Mouse (Mus musculus) urinary bladder, postnatal 25 days (tissue): ENCODE results near the gene Cacng6.

Source experiments
- DNase-seq: peaks from one replicate; pipeline ENCODE4 v3.0.0; 2022; ENCODE audit warnings: low spot score

Cacng6 gene

DNA sequence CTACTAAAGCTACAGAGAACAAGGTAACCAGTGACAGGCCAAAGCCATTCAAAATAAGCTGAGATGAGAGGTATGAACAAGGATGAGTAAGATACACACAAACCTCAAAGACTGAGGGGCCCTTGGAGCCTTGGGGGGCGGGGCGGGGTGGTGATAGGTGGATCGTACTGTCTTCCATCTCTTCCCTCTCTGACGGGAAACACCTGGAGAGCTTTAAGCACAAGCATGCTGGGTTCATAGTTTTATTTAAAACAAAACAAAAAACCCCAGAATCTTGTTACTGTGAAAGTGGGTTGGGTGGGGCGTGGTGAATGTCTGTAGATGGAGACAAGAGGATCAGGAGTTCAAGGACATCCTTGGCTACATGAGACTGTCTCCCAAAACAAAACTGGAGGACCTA lies 3.5 kb upstream of the Cacng6 start:
- no peak for DNase-seq

DNA sequence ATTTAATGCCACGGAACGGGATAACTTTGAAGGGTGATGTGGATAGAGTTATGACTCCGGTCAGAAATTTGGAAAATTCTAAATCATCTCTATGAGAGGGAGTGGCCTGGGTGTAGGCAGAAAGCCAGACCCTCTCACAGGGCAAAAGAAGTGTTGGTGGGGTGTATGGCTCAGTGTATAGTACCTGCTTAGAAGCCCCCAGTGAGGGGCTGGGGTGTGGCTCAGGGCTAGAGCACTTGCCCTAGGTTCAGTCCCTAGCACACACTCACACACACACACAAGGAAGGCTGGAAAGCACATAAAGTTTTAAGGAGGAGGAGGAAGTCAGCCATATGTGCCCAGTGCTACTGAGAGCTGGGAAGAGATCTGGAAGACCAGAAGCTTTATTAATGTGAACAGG lies 2.7 kb upstream of the Cacng6 start:
- no peak for DNase-seq

DNA sequence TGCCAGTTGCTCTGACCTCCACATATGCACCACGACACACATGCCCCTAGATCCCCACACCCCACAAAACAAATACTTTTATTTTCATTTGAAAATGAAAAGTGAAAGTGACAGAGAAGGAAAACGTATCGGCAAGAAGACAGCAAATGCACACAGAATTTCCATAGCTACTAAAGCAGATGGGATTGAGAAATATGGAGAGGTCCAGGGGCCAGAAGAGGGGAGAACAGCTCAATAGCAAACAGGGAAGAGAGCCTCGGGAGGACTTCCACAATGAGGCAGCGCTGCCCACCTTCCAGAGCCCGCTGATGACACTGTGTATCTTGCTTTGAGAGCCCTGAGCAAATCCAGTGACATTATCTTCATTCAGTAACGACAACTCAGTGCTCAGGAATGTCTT lies 1.9 kb upstream of the Cacng6 start:
- no peak for DNase-seq

DNA sequence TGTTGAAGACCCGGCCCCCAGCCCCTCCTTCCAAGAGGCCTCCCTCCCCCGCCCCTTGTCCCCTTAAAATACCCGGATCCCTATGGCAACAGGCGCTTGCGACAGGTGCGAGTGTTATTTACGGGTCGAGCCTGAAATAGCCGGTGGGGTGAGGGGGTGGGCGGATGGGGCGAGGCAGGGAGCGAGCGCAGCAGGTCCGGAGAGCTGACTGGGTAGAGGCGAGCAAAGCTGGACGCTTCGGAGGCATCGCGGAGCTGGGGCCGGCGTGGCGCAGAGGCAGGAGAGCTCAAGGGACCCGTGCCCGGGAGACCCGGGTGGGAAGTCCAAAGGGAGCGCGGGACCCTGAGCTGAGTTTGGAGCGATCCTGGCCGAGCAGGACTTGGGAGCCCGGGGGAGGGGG lies 565 bp upstream of the Cacng6 start:
- DNase-seq, result no peak

DNA sequence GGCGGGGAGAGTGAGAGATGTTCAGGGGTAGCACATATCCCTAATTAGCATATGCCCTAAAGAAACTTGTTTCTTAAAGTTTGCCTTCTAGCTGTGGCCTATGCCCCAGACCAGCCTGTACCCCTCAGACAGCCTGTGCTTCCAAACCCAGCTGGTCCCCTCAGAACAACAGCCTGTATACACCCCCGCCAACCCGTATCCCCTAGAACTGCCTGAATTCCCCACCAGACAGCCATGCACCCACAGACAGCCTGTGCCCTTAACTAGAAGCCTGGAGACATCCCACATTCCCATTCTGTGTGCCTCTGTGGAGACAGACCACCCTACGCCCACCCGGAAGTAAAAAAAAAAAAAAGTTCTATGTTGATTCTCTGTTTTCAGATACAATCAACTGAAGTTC lies 1.1 kb downstream of the Cacng6 start:
- DNase-seq, result no peak

DNA sequence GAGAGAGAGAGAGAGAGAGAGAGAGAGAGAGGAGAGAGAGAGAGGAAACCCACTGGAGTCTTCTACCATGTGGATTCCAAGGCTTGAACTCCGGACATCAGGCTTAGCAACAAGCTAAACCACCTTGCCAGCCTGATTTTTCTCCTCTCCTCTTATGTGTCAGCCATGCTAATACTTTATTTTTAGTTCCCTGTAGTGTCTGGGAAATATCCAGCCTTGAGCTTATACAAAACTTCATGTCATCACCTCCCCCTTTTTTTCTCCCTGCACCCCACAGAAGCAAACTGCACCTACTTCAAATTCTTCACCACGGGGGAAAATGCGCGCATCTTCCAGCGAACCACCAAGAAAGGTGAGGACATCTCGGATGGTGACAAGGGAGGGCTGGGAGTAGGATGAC lies 6.2 kb downstream of the Cacng6 start:
- DNase-seq, result no peak

DNA sequence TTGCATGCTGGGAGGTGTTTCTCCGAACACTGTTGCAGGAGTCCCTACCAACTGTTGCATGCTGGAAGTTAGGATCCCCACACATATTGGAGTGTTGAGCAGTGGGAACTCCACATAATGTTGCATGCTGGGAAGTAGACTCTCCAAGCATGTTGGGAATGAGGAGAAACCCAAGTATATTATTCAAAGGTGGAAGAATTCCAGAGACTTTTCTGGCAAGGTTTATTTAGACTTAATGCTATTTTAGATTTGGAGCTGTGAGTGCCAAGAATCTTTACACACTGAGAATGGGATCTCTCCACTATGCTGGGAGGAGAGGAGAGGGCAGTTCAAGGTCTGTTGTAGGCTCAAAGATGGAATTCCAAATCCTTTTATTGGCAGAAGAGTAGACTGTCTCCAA lies 8.1 kb downstream of the Cacng6 start:
- DNase-seq, result no peak

DNA sequence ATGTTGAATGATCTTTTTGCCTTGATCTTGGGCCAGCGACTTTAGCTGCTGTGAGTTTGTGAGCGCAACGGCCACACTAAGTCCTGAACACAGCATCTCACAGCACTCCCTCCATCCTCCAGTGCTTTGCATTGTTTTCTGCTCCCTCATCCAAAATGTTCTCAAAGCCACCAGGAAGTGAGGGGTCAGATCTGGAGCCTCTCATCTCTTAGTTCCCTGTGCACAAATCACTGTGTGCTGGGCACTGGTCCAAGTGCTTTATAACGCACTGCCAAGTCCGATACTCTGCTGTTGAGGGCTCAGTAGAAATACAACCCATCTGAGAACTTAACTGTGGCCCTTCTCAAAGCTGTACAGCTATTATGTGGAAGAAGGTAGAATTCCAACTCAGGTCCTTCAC lies 13.9 kb downstream of the Cacng6 start:
- DNase-seq, result no peak

DNA sequence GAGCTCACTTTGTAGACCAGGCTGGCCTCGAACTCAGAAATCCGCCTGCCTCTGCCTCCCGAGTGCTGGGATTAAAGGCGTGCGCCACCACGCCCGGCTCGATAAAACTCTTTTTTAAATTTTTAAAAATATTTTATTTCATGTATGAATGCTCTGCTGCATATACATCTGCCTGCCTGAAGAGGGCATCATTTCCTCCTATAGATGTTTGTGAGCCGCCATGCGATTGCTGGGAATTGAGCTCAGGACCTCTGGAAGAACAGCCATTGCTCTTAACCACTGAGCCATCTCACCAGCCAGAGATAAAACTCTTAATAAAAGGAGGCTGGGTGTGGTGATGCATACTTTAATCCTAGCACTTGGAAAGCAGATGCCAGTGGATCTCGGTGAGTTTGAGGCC lies 16.0 kb downstream of the Cacng6 start:
- DNase-seq, result no peak

DNA sequence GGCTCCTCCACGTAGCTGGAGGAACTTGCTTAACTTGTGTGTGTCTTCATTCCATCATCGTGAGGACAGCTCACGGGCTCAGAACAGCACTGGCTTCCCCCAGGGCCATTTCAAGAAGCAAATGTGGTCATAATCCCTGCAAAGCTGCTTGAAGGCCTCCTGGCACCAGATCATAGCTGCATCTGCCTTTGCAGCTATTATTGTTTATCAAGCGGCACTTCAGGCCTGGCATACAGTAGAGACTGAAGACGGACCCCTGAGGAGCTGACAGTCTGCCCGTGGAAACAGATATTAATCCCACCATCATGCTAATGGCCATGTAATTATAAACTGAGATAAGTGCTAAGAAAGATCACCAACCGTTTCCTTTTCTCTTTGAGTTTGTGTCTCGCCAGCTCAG lies 16.5 kb downstream of the Cacng6 start:
- DNase-seq, result no peak

DNA sequence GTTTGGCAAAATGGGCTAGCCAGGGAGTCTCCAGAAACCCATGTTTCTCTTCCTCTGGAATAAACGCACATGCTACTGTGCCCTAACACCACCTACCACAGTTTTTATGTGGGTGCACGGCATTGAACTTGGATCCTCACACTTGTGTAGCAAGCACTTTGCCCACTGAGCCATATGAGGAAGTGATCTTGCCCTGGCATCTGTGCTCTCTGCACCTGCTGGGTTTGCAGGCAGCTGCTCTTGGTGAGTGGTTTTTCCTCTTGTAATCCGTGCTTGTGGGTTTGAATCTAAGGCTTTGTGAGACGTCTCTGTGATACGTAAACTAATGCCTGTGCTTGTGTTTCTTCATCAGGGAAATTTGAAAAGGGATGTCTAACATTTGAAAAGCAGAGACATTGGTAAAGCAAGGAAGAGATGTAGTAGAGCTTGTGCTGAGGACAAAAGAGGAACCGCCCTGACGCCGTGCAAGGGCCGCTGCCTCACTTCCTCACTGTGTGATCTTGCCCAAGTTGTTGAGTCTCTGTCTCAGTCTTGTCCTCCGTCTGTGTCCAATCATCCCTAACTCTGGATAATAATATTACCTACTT lies 18.6 kb downstream of the Cacng6 start:
- no peak for DNase-seq

DNA sequence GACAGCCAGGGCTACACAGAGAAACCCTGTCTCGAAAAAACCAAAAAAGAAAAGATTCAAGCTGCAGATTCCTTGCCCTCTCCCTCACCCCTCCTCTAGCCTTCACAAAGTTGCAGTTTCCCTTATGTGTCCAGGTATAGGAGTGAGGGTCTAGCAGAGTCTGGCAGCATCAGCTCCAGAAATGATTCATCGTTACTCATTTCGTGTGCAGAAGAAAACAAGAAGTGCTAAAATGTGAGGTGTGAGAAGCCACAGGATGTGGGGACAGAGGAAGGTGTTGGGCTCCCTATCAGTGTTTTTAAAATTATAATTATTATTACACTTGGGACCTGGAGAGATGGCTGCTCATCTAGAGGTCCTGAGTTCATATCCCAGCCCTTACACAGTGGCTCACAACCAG lies 20.7 kb downstream of the Cacng6 start:
- DNase-seq, result no peak

DNA sequence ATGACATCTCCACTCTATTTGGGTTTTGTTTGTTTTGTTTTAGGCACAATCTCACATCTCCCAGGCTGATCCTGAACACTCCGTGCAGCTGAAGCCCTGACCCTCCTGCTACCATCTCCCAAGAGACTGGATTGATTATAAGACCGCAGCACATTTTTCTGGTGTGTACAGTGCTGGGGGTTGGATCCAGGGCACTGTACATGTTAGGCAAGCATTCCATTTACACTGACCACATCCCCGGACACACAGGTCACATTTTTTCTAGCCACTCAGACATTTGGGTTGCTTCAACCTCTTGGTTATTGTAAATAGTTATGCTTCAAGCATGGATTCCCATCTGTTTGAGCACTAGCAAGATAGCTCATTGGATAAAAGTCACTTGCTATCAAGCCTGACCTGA lies 22.6 kb downstream of the Cacng6 start:
- DNase-seq, result no peak

DNA sequence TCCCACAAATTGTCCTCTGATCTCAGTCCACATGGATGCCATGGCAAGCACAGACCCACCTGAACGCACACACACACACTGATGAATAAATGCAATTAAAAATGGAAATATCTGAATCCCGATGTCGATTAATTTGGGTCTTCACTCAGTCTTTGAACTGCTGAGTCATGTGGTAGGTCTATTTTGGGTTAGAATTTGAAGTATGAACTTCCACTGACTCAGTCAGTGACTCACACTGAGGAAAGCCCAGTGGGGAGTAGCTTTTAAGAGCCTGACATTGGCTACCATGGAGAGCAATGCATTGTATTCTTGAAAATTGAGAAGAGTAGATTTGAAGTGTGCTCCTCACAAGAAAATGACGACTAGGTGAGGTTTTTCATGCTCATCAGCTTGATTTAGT lies 23.0 kb downstream of the Cacng6 start:
- DNase-seq, result no peak

DNA sequence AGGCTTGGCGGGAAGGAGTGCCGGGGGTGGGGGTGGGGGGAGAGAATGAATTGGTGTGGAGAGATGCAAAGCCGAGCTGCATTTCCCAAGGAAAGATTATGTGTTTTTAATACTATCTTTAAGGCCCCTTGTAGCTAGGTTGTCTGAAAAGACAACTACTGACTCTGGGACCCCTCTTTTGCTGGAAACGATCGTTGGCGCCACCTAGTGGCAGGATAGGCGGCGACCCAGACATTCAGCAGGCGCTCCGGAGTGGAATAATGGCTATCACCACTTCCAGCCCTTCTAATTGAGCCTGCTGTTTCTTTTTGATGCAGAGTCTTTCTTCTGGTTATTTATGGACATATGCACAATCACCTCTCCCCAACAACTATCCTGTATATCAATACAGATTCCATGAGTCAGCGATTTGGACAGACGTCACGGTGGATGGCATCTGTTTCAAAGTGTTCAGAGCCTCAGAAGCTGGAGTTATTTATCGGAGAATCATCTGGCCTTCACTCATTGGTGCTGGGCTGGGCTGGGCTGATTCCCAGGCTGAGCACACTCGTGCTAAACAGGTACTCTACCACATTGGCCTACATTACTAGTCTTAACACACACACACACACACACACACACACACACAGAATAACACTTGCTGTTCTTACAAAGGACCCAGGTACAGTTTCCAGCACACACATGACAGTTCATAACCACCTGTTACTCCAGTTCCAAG lies 24.9 kb downstream of the Cacng6 start:
- peak; percentile 68 for DNase-seq

DNA sequence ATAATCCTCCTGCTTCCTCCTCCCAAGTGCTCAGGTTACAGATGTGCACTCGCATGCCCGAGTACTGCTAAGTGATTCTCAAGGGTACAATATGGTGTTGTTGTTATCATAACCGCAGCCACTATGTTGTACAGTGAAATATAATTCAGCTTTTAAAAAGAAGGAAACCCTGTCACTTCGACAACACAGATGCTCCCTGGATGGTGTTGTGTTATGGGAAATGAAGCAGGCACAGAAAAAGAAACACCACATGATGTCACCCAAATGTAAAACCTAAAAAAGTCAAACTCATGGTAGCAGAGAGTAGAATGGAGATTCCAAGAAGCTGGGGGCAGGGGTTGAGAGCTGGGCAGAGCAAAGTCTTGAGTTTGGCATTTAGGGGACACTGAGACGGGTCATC lies 26.7 kb downstream of the Cacng6 start:
- DNase-seq, result no peak

DNA sequence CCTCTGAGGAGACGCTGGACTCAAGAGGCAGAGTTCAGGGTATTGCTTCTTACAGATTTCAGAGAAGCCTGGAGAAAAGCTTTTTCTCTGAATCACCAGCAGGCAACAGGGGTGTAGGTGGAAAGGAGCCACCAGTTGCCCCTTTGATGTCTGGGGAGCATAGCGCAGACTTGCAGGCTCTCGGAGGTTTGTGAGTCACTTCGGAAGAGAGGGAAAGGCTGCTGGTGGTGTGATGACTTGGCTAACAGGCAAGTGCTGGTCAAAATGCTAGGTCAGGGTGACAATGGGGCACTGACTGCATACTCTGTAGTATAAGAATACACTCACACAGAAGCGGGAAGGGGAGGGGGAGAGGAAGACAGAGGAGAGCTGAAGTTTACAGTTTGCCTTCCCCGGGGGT lies 27.2 kb downstream of the Cacng6 start:
- DNase-seq, result no peak

DNA sequence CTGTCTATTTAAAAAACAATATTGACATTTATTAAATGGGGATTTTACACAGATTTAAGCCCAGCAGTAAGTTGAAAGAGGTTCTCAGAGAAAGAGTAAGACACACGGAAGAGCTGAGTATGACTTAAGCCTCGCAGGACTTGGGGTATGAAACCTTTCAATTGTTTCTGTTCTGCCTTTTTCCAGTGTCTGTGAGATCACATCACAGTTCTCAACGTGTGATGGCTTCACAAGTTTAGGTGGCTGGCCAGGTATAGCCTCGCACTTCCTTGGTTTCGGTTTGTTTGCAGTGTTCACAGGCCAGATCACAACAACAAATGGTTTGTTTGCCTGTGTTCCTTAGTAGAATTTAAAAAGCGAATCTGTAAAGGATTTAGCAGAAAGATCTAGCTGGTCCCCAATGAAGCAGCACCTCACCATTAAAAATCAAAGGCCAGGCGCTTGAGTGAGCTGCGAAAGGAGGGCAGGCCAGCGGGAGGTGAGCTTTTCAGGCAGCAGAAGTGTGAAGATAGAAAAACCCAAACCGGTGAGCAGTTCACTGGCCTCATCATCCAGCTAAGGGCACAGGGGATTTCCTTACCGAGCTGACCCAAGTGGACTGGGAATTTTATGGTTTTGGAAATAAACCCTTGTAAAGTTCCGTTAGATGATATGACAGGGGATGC lies 29.0 kb downstream of the Cacng6 start:
- no peak for DNase-seq

DNA sequence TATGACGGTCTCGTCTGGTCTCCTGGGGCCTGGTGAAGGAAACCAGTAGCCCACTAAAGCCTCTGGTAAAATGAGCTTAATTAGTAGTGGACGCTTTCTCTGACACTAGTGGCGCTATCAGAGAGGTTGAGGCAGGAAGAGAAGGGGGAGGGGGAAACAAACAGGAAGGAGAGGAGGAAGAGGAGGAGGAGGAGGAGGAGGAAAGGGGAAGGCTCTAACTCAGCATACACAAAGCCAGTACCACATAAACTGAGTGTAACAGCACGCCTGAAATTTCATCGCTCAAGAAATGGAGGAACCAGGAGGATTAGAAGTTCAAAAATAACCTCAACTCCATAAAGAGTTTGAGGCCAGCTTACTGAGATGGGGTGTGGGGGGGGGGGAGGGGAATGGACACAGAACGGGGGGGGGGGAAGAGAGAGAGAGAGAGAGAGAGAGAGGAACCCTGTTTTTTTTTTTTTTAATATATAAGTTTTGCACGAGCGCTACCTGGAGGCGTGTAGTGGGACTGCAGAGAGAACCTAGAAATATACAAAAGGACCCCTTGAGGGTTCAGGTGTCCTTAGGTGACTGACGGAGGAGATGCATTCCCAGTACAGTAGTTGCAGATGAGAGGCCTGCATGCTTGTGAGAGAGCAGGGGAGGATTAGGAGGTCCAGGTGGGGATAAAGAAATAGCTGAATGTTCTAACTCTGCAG lies 29.6 kb downstream of the Cacng6 start:
- no peak for DNase-seq

DNA sequence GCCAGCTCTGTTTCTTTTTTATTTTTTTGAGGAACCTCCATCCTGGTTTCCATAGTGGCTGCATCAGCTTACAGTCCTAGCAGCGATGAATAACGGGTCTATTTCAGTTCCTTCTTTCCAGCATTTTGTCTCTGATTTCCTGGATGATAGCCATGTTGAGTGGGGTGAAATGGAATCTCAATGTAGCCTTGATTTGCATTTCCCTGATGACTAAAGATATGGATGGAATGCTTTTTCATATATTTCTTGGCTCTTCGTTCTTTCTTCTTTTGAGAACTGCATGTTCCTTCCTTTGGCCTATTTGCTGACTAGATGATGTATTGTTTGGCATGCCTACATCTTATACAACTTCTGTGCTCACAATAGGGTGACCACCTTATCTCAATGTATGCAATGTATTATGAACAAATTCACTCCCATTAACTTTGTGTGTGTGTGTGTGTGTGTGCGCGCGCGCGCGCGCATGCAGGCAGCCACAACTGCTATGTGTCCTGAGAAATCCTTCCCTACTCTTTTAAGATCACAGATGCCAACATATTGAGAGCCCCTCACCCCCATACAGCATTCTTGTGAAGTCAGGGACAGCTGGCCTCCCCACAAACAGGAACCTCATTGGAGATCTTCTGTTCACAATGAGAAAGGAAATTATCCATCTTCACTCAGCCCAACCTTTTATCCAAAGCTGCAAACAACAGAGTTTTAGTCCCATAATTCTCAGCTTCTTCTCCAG lies 33.3 kb downstream of the Cacng6 start:
- no peak for DNase-seq

DNA sequence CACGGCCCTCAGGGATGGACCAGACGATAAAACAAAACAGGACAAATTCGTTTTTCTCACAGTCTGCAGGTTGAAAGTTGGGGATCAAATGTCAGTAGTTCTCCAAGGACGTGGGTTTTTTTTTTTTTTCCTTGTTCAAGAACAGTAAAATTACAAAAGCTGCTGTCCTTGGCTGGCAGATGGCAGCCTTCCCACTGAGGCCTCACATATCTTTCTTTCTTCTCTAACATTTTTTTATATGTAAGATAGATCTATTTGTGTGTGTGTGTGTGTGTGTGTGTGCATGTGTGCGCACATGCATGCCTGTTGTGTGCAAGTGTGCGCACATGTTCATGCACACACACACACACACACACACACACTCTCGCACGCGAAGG lies 33.8 kb downstream of the Cacng6 start:
- no peak for DNase-seq

DNA sequence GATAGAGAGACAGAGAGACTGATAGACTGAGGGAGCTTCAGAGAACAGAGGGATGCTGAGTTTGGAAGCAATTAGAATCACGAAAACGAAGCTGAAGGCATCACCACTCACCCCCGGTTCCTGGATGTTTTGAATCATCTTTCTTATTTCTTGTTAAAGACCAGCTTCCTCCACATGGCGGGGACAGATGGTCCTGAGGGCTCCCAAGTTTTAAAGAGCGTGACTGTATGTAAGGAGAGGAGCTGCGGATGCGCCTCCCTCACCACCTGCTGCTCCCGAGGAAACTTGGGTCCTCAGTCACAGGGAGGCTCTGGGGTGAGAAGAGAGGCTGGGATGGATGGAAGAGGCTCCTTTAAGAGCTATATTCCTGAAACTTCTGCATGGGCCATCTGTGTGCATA lies 36.3 kb downstream of the Cacng6 start:
- no peak for DNase-seq

DNA sequence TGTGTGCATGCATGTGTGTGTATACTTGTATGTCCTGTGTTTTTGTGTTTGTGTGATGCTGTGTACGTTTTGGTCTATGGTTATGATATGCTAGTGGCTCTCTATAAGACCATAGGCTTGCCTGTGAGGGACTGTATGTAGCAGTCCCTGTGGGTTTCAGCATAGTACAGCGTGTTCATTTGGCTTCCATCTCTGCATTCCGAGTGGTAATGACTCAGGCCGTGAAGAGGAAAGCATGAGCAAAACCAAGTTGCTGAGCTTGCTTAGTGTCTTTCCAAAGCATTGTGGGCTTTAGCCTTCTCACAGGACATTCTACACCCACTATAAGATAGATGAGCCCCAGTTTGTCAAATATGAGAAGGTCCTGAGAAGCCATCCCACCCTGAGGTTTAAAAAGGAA lies 39.3 kb downstream of the Cacng6 start:
- DNase-seq, result no peak
